Mouse (Mus musculus): ENCODE data around the gene Prl4a1.
"Not testable (repeated sequence)": the region's sequence is repeated elsewhere in the genome, so short reads cannot be mapped to it uniquely, and the experiment has no call there.

Gene Prl4a1

DNA sequence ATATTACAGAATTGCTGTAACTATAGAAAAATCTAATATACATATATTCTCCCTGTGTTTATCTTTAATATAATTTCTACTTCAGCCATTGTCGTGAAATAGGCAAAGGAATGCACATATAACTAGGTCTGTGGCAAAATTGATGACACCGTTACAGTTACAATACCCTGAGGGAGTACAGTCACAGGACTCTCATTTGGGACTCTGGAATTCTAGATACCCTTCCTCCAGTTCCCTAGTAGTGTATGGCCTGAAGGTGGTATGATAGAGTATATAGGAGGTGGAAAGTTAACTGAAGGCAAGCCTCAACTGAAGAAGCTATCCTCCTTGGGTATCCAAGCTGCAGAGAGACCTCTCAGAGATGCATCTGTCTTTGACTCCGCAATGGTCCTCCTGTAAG, at the start of gene Prl4a1:
Gene Prl4a1 (plus strand): TSS at position 301 of the 400 bp plus-strand sequence.
- no peak for DNase-seq (ENCODE audit: low spot score in 2 of 2)

DNA sequence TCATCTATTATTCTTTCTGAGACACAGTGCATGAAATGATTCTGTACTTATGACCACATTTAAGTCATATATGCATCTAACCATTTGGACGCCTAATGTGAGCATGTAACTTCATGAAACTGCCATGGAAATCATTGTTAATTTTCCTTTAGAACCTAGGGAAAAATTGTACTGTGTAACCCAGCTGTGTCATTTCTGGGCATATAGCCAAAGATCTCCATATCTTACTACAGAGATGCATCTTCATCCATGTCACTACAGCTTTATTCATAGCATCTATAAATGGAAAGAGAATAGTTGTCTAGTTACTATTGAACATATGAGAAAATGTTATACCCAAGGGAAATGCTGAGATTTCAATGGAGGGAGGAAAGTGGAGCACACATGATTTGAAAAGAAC, 43.1 kb upstream of the Prl4a1 start:
- DNase-seq (ENCODE audit: low spot score in 2 of 2), result no peak

DNA sequence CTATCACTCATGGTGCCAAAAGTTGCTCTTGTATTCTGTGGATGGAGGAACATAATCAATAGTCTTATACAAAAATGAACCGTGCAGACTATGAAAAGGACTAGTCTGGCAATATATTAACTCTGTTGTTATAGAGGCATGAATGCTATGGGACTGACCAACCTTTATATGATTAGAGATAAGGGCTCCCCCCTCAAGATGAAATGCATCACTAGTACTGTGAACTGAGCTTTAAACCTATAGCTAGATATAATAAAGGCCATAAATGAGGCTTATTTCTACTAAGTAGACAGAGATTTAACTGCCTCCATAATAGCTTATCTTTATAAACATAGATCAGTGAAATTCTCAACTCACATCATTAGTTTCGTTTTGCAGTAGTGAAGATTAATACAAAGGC, 41.7 kb upstream of the Prl4a1 start:
- DNase-seq (ENCODE audit: low spot score in 2 of 2), result not testable (repeated sequence)

DNA sequence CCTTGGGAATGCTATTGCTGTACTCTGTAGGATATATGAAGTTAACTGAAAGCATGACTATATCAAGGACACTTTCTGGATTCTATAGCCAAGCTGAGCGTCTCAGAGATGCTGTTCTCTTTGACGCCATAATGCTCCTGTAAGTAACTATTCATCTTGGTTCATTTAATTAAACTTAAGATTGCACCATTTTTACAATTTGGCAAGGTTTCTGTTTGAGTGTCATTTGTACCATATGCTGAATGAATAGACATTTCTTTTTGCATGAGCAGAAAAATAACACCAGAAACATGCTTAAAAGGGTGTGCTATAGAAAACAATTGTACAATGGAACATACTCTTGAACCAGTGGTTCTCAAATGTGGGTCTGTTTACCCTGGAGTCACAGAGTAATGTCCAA, 38.4 kb upstream of the Prl4a1 start:
- DNase-seq (ENCODE audit: low spot score in 2 of 2), result no peak

DNA sequence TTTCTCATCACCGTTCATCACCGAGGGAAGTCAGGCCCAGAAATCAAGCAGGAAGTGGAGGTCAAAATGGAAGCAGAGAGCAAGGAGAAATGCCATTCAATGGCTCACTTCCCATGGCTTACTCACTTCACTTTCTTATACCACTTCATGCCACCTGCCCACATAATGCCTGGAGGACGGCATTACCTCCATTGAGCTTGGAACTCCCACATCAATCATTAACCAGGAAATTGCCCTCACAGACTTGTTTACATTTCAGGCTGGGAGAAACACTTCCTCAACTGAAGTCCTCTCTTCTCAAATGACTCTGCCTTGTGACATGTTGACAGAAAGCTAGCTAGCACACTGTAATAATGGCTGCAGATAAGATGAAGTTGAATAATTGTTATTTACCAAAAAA, 19.5 kb upstream of the Prl4a1 start:
- not testable (repeated sequence) for DNase-seq (ENCODE audit: low spot score in 2 of 2)

DNA sequence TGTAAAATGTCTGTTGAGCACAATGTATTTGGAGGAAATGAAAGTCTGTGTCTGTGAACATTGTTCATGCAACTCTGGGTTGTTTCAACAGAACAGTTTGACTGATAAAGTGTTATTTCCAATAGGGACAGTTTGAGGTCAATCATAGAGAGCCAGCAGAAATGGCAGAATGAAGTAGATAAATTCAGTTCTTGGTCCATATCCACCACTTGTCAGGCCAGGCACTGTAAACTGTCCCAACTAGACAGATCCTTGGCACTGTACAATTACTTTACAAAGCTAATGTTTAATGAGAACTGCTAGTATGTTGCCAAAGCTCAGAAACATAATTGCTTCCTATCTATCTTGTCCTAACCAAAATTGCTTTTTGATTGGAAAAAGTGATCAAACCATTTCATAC, 13.3 kb downstream of the Prl4a1 start:
- no peak for DNase-seq (ENCODE audit: low spot score in 2 of 2)

DNA sequence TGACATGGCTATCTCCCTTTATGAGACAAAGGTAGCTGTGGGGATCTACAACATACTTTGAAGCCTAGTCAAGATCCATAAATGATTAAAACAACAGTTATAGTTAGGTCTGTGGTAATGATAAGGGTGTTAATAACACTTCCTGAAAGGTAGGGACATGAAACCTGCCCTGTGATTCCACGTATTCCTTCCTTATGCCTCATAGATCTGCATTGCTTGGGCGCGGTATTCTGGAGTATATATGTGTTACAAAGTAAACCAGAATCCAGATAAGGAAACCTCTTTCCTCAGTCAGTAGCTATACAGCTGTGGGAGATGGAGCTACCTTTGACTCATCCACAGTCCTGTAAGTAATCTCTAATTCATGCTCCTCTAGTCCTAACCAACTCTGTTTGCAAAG, 53.3 kb downstream of the Prl4a1 start:
- no peak for DNase-seq (ENCODE audit: low spot score in 2 of 2)
